Mouse (Mus musculus) layer of hippocampus, postnatal 14 days (tissue): ENCODE measurements around the gene Cubn. TPM values are rescaled to one million over a fixed set of nuclear protein-coding genes. Genes with fewer than 3 reads are reported as not detected.
A peak's percentile ranks its signal among the peaks of the same experiment; 100 is the strongest.

ENCODE experiments used
- DNase-seq, 2 experiments: peaks; one replicate each; pipeline ENCODE4 v3.0.0; 2021 to 2022; ENCODE audit warnings: low spot score in 2 of 2, mixed read lengths in 1 of 2
- total RNA-seq, 2 experiments: library from RNA; stranded (reverse); gene quantifications; 2 replicates each; pipeline ENCODE4 v1.2.3; 2021

The Cubn gene
- total RNA-seq, 2 experiments from 2014 or later: 0.25 to 0.29 TPM

GRCm38 (mm10) chr2:13370556-13370955, 121.1 kb downstream of the Cubn start:
- no peak for DNase-seq

DNA sequence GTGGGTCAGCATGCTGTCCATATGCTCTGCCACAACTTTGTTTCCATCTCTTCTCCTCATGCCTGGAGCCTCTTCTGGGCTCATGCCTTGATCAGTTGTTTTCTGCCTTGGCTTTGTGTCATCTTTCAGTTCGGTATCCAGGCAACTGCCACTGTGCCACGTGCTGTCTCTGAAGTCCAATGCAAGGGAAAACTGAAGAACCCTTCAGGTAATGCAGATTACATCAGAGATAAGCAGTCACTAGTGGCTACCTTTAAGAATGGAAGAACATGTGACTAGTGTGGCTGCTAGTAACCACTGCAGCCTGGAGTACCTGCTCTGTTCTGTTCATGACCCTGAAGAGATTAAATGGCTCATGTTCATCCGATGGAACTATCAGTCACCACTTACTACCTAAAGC, 123.1 kb downstream of the Cubn start:
- DNase-seq: no peak

GRCm38 (mm10) chr2:13357885-13358552, 133.6 kb downstream of the Cubn start:
- peak in 1 of 2 experiments; percentile 42 for DNase-seq

DNA sequence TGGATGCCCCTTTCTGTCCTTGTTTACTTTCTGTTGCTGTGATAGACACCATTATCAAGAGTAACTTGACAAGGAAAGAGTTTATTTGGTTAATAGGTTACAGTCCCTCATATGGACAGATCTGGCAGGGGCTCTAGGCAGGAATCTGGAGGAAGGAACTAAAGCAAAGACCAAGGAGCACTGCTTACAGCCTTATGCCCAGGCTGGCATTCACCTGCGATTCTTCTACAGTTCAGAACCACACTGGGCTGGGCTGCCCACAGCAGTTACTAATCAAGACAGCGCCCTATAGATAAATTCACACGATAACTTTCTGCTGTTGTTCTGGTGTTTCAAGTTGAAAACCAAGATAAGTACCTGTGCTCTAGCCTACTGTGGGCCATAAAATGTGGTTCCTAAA, 138.8 kb downstream of the Cubn start:
- no peak for DNase-seq

GRCm38 (mm10) chr2:13352112-13352728, 139.4 kb downstream of the Cubn start:
- DNase-seq: no peak

DNA sequence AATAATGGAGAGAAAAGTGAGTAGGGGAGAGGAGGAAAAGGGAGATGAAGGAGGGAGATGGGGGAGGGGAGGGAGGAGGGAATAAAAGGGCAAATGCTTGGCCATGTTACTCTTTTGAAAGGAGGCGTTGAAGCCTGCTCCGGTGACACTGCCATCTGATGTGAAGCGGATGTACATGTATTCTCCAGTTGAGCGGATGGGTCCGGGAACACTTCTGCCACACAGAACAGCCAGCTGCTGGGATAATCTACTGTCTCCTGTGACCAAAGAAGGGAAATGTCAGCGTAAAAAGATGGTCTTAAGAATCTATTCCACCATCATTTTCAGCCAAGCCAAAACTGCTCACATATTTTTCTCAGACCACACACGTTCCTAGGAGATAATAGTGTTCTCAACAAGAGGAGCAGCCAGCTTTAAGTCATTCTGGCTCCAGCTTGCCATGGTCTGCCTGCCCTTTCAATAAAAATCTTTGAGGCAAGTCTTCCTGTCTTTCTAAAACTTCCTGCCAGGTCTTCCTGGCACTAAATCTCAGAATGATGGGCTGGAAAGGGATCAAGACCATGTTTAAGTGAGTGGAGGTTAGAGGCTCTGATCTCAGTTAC, 149.2 kb downstream of the Cubn start:
- no peak for DNase-seq

GRCm38 (mm10) chr2:13335446-13335845, 156.2 kb downstream of the Cubn start:
- DNase-seq: no peak

DNA sequence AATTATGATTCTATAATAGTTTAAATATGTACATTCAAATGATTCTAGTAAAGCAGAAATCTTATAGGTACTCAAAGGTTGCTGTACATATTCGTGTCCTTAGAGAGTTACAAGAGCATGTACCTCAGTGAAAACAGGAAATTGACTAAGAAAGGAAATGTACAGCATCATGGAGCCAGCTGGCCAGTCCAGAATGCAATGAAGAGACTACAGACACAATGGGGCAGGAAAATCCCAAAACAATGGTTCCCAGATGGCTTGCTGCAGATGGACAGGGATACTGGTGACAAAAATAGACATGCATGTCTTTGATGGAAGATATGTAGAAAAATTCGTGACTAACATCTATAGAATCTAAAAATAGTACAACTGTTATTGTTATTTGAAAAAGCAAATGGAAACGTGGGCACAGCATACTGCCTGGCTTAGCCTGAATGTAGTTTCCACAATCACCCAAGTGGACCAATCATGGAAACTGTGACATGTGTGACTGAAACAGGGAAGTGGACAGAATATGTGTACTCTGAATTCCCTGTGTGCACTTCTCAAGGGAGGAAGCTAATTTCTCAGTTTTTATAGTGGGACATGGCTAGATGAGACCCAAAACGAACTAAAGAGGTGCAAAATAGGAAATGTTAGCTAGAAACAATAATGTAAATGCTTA, 161.7 kb downstream of the Cubn start:
- peak in 1 of 2 experiments; percentile 5 for DNase-seq

GRCm38 (mm10) chr2:13303376-13303775, 188.2 kb downstream of the Cubn start:
- DNase-seq: no peak

GRCm38 (mm10) chr2:13299031-13299430, 192.6 kb downstream of the Cubn start:
- DNase-seq: peak in 1 of 2 experiments; percentile 25

DNA sequence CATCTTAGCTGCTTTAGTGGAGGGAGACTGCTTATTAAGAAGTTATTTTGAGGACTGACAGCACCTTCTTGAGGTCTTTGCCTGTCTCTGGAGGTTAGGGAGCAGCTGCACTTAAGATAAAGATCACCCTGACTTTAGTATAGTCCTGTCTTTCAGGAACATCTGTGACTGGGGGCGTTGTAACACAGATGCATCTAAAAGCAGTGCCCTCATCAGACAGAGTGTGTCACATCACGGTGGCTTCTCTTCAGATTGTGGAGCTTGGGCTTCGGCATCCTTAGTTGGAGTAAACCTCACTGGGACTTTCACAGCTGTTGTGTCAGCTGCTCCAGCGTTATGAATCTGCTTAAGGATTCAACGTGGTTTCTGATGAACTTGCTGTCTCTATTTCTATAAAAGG, 193.9 kb downstream of the Cubn start:
- no peak for DNase-seq

DNA sequence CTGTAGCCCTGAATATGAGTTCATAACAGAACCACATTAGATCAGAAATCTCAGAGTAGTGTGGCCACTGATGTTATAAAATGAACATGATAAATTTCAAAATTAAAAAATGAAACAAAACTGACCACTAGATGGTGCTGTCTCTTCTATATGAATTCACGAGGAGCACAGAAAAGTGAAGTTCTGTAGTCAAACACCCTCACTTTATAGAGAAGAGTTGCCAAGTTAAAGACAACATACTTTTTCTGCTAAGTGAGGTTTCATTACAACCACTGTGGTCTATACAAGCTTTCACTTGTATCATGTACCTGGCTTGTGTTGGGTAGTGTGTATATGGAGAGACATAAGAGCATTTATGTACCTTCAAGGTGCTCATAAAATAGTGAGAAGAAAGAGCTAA, 201.0 kb downstream of the Cubn start:
- DNase-seq: peak in 1 of 2 experiments; percentile 64

GRCm38 (mm10) chr2:13290070-13290469, 201.5 kb downstream of the Cubn start:
- no peak for DNase-seq

DNA sequence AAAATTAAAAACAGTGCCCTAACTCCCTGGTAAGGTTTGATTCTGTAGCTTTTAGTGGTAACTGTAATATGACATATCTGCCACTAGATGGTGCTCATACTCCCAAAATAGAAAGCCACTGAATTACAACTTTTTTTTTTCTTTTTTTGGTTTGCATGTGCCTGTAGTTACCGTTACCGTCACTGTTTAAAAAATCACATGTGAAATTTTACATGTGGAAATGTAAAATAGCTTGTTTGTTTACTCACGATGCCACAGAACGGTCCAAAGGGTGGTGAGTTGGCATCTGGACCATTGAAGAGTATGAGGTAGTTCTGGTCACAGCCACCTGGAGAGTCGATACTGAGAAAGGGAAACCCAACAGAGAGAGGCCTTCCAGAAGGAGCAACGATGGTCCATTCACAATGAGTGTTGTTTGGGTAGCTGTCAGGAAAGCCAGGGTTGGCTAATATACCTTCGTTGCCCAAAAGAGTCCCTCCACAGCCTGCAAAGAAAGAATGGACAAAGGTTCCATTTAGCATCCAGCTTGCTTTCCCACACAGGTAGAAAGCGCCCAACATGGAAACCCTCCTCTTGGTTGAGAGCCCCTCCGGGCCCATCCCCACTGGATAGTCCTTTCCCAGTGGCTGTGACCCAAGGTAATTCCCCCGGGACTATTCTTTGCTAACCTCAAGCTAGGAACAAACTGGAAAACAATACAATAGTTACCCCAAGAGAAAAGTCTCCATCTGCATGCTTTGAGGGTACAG, 213.3 kb downstream of the Cubn start:
- DNase-seq: no peak

- no peak for DNase-seq
These were observed 215.7 kb downstream of the Cubn start for GRCm38 (mm10) chr2:13275874-13276273.

DNA sequence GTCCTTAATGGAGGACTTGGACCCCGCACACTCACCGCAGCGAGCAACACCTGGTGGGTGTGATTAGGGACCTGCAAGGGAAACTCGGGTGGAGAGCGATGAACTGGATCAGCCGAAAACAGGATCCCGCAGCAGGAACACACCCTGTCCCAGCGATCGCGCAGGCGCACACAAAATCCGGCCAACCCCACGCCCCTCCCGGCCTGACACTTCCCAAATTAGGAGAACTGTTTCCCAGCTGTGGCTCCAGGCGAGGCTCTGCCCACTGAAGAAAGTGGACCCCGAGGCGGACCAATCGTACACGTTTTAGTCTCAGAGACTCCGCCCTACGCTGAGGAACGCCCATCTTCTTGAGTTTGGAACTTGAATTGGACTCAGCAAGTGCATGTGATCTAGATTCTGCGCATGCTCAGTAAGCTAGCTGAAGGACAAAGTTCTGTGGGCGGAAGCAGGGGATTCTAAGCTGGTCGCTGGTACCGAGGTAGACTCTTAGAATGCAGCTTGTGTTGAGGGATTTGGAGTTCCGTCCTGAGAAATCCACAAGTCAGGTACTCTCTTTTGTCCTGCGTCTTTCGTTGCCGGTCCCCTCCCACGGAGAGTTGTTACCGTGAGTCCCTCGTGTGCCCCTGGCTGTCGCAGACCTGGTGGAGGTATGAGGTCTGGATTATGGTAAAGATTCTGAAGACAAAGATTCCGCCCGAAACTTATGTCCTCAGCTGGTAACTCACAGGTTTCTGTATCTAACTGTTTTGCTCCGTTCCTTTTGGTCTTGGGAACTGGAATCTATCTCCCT, 220.3 kb downstream of the Cubn start, which contains the start of gene Rsu1:
Rsu1 (minus strand) TSS at position 251 of the 793 bp plus-strand sequence.
- peak; percentile 90 to 99 for DNase-seq

GRCm38 (mm10) chr2:13270736-13271135, 220.9 kb downstream of the Cubn start:
- DNase-seq: no peak

GRCm38 (mm10) chr2:13268681-13269293, 222.8 kb downstream of the Cubn start:
- no peak for DNase-seq

- DNase-seq: peak; percentile 29 to 36
These were observed 226.7 kb downstream of the Cubn start for GRCm38 (mm10) chr2:13264875-13265274.

- no peak for DNase-seq
These were observed 228.5 kb downstream of the Cubn start for GRCm38 (mm10) chr2:13263150-13263549.
